In genomic region chr1:154500187-154500866, GRCm38 (mm10) we compare ENCODE assay signal across 9 mouse cellular contexts.
DNase-seq lines count a peak whose midpoint lies in the region; ATAC-seq lines count a peak whose summit lies in the region.
"Had no signal": no experiment of that assay in that cellular context is flagged by ENCODE, and none has a peak within 500 bp of the region (broad histone marks: within the 10 kb centered on the region; RNA-seq: fewer than 3 reads in every experiment).

No protein-coding gene starts in this region.

- no peak overlapping the region for H3K9ac ChIP-seq in hindbrain, embryonic 12.5 days
- H3K9ac ChIP-seq in kidney, embryonic 14.5 days (ENCODE audit: low read depth, low read length) = no peak overlapping the region

- H3K4me1 ChIP-seq in hindbrain, embryonic 12.5 days = peaks cover 9% of the 10 kb centered on the region
- H3K4me1 ChIP-seq in kidney, embryonic 14.5 days (ENCODE audit: control insufficient read depth, insufficient read depth, low read length) = no peaks in the 10 kb centered on the region

- H3K4me2 ChIP-seq in hindbrain, embryonic 12.5 days (replicated peaks) = no peak overlapping the region
- no peak overlapping the region for H3K4me2 ChIP-seq in kidney, embryonic 14.5 days (replicated peaks; ENCODE audit: low read depth, low read length)

- H3K27me3 ChIP-seq in hindbrain, embryonic 12.5 days = no peaks in the 10 kb centered on the region
- H3K27me3 ChIP-seq in kidney, embryonic 14.5 days (ENCODE audit: control insufficient read depth, insufficient read depth, low read length) = no peaks in the 10 kb centered on the region

- no peaks in the 10 kb centered on the region for H3K9me3 ChIP-seq in hindbrain, embryonic 12.5 days (replicated peaks)
- no peaks in the 10 kb centered on the region for H3K9me3 ChIP-seq in kidney, embryonic 14.5 days (ENCODE audit: control insufficient read depth, low read length)

- peak; percentile 13 for DNase-seq in ovary, adult 18-20 months (ENCODE audit: low spot score)
- no peak for DNase-seq in ovary, postnatal 36 days (ENCODE audit: low spot score)
- DNase-seq in left cerebral cortex, postnatal 4 days = peak; percentile 50
- peak; percentile 36 to 53 for DNase-seq in right cerebral cortex, postnatal 36 days (ENCODE audit: low spot score in 2 of 2)
- DNase-seq in testis, postnatal 14 days (ENCODE audit: low spot score) = no peak
- no peak for DNase-seq in urinary bladder, adult 2 months (ENCODE audit: low spot score)
- DNase-seq: lung, postnatal 4 days had no signal

- ATAC-seq in hindbrain, embryonic 12.5 days (ENCODE audit: low FRiP score) = peak; percentile 88
- ATAC-seq in kidney, embryonic 14.5 days (ENCODE audit: low FRiP score, low TSS enrichment) = no peak

- intact Hi-C loops in left cerebral cortex, postnatal 4 days (cut with DNase I) = no loop called here

- no peaks in the 10 kb centered on the region for H3K36me3 ChIP-seq in hindbrain, embryonic 12.5 days
- H3K36me3 ChIP-seq in kidney, embryonic 14.5 days (ENCODE audit: control insufficient read depth, insufficient read depth, low read length) = no peaks in the 10 kb centered on the region

- H3K4me3 ChIP-seq in hindbrain, embryonic 12.5 days = no peak overlapping the region
- no peak overlapping the region for H3K4me3 ChIP-seq in kidney, embryonic 14.5 days (ENCODE audit: low read length)

- H3K27ac ChIP-seq in hindbrain, embryonic 12.5 days = 0 out of 2 replicates have a peak overlapping the region, but pooled peaks have one; percentile 13
- no peak overlapping the region for H3K27ac ChIP-seq in kidney, embryonic 14.5 days (ENCODE audit: low read depth, low read length)

- 45% methylated on average over 3 of the region's 3 CpGs for WGBS in hindbrain, embryonic 12.5 days
- WGBS in kidney, embryonic 14.5 days = 58% methylated on average over 3 of the region's 3 CpGs

Comparison
In these comparisons a context has a peak if more than half of its experiments do, and no peak if none do; other contexts are left out.
1. DNase-seq: peak in ovary, adult 18-20 months (single experiment), left cerebral cortex, postnatal 4 days (single experiment) and right cerebral cortex, postnatal 36 days (2 of 2); none in ovary, postnatal 36 days (single experiment), testis, postnatal 14 days (single experiment) and urinary bladder, adult 2 months (single experiment).